Mouse (Mus musculus) midbrain, postnatal 0 days (tissue): ENCODE measurements at regions not wholly inside any gene's neighbourhood (a gene's known extent, or its start where the extent isn't known, plus 50 kb on each side); places are given as distances from the start of the nearest gene placed in this dataset.

Experiments
- ATAC-seq: fragments of 200-750 bp; cut with Nextera tagmentation; 2 replicates; pipeline ENCODE4 v1.8.0; 2017; ENCODE audit warnings: moderate number of reproducible peaks, mild to moderate bottlenecking, moderate TSS enrichment, moderate library complexity; ENCODE audit not compliant: low FRiP score
- DNase-seq: peaks from one replicate; pipeline ENCODE4 v3.0.0-alpha.2; 2015; ENCODE audit warnings: low spot score
- H3K27ac ChIP-seq: fragments of 300-500 bp; sonication (generic); 2 replicates; pipeline ENCODE4 v1.5.1; 2014; ENCODE audit warnings: low read depth, mild to moderate bottlenecking, low read length, mixed read lengths
- H3K27me3 ChIP-seq: fragments of 300-500 bp; sonication (generic); 2 replicates; pipeline ENCODE4 v1.6.1; 2014; ENCODE audit warnings: low read length, control low read depth, mixed read lengths; ENCODE audit not compliant: insufficient read depth
- H3K36me3 ChIP-seq: fragments of 300-500 bp; sonication (generic); 2 replicates; pipeline ENCODE4 v1.6.1; 2014; ENCODE audit warnings: low read length, control low read depth, mixed read lengths; ENCODE audit not compliant: insufficient read depth
- H3K4me1 ChIP-seq: fragments of 300-500 bp; sonication (generic); 2 replicates; pipeline ENCODE4 v1.6.1; 2014; ENCODE audit warnings: mild to moderate bottlenecking, control low read depth, antibody characterized with exemption, low read length, mixed read lengths; ENCODE audit not compliant: insufficient read depth
- H3K4me2 ChIP-seq: fragments of 300-500 bp; sonication (generic); 2 replicates; pipeline ENCODE4 v1.6.1; 2014; ENCODE audit warnings: low read depth, mild to moderate bottlenecking, low read length, mixed read lengths; ENCODE audit not compliant: poor library complexity, severe bottlenecking
- H3K4me3 ChIP-seq: fragments of 300-500 bp; sonication (generic); 2 replicates; pipeline ENCODE4 v1.5.1; 2014; ENCODE audit warnings: low read depth, mild to moderate bottlenecking, low read length, moderate library complexity
- H3K9ac ChIP-seq: fragments of 300-500 bp; sonication (generic); replicated peaks from 2 replicates; pipeline ENCODE4 v1.6.1; 2014; ENCODE audit warnings: mild to moderate bottlenecking, low read length, moderate library complexity, mixed read lengths; ENCODE audit not compliant: poor library complexity, severe bottlenecking
- H3K9me3 ChIP-seq: fragments of 300-500 bp; sonication (generic); 2 replicates; pipeline ENCODE4 v1.6.1; 2016; ENCODE audit warnings: low read length, control low read depth
- CTCF ChIP-seq: IDR thresholded peaks from 2 replicates; pipeline ENCODE4 v1.5.1; 2016; ENCODE audit warnings: antibody characterized with exemption, mild to moderate bottlenecking
- WGBS: fragments of 180-500 bp; shearing (Covaris S2); extraction: QIAGEN DNeasy Blood & Tissue Kit; methylation state at CpG from one replicate; pipeline ENCODE4 v1.1.7; 2014; 5-methylcytosine and 5-hydroxymethylcytosine counted together

- WGBS: 87% methylated on average over 2 of the region's 2 CpGs
- Histone ChIP-seq H3K4me3 (no peak overlapping the region), H3K4me2 (no peak overlapping the region), H3K27ac (no peak overlapping the region), H3K36me3 (no peaks in the 10 kb centered on the region), H3K9me3 (no peaks in the 10 kb centered on the region), H3K27me3 (no peaks in the 10 kb centered on the region), H3K9ac (no peak overlapping the region), H3K4me1 (no peaks in the 10 kb centered on the region)
- DNase-seq: no peak
- ATAC-seq: no peak
- TF ChIP-seq CTCF: no peak
Observed at GRCm38 (mm10) chr19:21115693-21116092, 156.4 kb upstream of the Zfand5 start.

GRCm38 (mm10) chr19:21111836-21112235, 157.8 kb upstream of the Tmc1 start:
- Histone ChIP-seq H3K4me2 (no peak overlapping the region), H3K36me3 (no peaks in the 10 kb centered on the region), H3K4me3 (no peak overlapping the region), H3K9me3 (no peaks in the 10 kb centered on the region), H3K27ac (no peak overlapping the region), H3K27me3 (no peaks in the 10 kb centered on the region), H3K4me1 (no peaks in the 10 kb centered on the region), H3K9ac (no peak overlapping the region)
- ATAC-seq (no peak), DNase-seq (no peak)
- no peak for TF ChIP-seq CTCF
- WGBS: 94% methylated on average over 5 of the region's 5 CpGs

GRCm38 (mm10) chr19:21108311-21108710, 154.3 kb upstream of the Tmc1 start:
- 92% methylated on average over 2 of the region's 2 CpGs for WGBS
- no peaks in the 10 kb centered on the region for H3K27me3 ChIP-seq
- H3K36me3 ChIP-seq: no peaks in the 10 kb centered on the region
- H3K9ac ChIP-seq: no peak overlapping the region
- no peak for TF ChIP-seq CTCF
- DNase-seq (no peak), ATAC-seq (no peak)
- H3K27ac ChIP-seq: no peak overlapping the region
- H3K9me3 ChIP-seq: no peaks in the 10 kb centered on the region
- H3K4me1 ChIP-seq: no peaks in the 10 kb centered on the region
- no peak overlapping the region for H3K4me2 ChIP-seq
- no peak overlapping the region for H3K4me3 ChIP-seq

GRCm38 (mm10) chr19:21107741-21108140, 153.7 kb upstream of the Tmc1 start:
- H3K27ac ChIP-seq: no peak overlapping the region
- 78% methylated on average over 3 of the region's 3 CpGs for WGBS
- no peaks in the 10 kb centered on the region for H3K27me3 ChIP-seq
- no peaks in the 10 kb centered on the region for H3K36me3 ChIP-seq
- no peak overlapping the region for H3K4me2 ChIP-seq
- no peak overlapping the region for H3K9ac ChIP-seq
- DNase-seq (no peak), ATAC-seq (no peak)
- no peak overlapping the region for H3K4me3 ChIP-seq
- H3K9me3 ChIP-seq: no peaks in the 10 kb centered on the region
- TF ChIP-seq CTCF: no peak
- H3K4me1 ChIP-seq: no peaks in the 10 kb centered on the region

- H3K27ac ChIP-seq: no peak overlapping the region
- WGBS: 80% methylated on average over 4 of the region's 4 CpGs
- H3K9me3 ChIP-seq: no peaks in the 10 kb centered on the region
- no peak overlapping the region for H3K4me2 ChIP-seq
- H3K27me3 ChIP-seq: no peaks in the 10 kb centered on the region
- ATAC-seq (no peak), DNase-seq (no peak)
- H3K4me3 ChIP-seq: no peak overlapping the region
- no peak overlapping the region for H3K9ac ChIP-seq
- no peaks in the 10 kb centered on the region for H3K4me1 ChIP-seq
- no peak for TF ChIP-seq CTCF
- no peaks in the 10 kb centered on the region for H3K36me3 ChIP-seq
Observed at GRCm38 (mm10) chr19:21107275-21107674, 153.3 kb upstream of the Tmc1 start.

GRCm38 (mm10) chr19:21106766-21107165, 152.8 kb upstream of the Tmc1 start:
- Histone ChIP-seq H3K36me3 (no peaks in the 10 kb centered on the region), H3K4me3 (no peak overlapping the region), H3K27me3 (no peaks in the 10 kb centered on the region), H3K9me3 (no peaks in the 10 kb centered on the region), H3K4me2 (no peak overlapping the region), H3K9ac (no peak overlapping the region), H3K4me1 (no peaks in the 10 kb centered on the region), H3K27ac (no peak overlapping the region)
- WGBS: 85% methylated on average over 10 of the region's 10 CpGs
- TF ChIP-seq CTCF: no peak
- no peak for DNase-seq
- no peak for ATAC-seq
